Mouse (Mus musculus) C3H10T1/2 (cell line): ENCODE data around the gene Clps. TPM values are rescaled to one million over a fixed set of nuclear protein-coding genes. Genes with fewer than 3 reads are reported as not detected.

Experiments used
- polyA plus RNA-seq, 2 experiments: library from polyadenylated mRNA; unstranded; fragments of >200 nt; fragmentation: generic; extraction: Trizol; gene quantifications; one replicate each; pipeline ENCODE4 v1.2.1; 2012; ENCODE audit warnings: missing spikeins in 2 of 2

Clps gene
- polyA plus RNA-seq = not detected

GRCm38 (mm10) chr17:28560598-28560997, at the start of gene Clps:
Gene Clps (minus strand): TSS chr17:28560766.

DNA sequence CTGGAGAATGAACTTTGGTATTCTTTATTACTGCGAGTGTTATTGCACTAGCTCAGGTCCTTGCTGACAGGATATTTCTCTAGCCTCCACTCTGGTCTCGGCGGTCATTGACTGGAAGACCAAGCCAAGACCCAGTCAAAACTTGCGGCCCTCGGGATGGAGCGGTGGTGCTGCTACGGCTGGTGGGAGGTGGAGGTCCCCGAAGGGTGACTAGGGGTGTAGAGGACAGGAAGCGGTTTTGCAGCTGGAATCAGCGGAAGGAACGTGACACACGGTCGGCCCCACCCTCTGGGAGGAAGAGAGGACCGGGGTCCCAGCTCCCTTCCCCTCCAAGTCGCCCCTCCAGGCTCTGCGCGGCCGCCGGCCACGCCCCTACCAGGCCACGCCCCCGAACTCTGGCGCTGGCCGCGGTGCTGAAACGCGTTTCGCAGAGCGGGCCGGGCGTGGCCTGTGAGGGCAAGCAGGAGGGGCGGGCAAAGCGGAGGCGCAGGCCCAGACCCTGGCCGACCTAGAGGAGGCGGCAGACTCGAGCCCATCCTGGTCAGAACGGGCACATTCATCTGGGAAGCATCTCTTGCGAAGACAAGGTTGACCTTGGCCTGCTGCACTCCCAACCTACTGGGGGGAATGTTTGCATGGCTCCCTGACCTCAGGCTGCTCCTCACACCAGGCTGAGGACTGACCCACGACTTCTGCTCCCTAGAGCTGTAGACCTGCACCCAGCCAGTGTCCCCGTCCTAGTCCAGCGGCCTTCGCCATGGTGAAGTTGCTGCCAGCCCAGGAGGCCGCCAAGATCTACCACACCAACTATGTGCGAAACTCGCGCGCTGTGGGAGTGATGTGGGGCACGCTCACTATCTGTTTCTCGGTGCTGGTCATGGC, 14.9 kb upstream of the Clps start, which contains the start of gene Lhfpl5:
Gene Lhfpl5, plus strand, starts transcription at position 398 of the 882 bp plus-strand sequence.

DNA sequence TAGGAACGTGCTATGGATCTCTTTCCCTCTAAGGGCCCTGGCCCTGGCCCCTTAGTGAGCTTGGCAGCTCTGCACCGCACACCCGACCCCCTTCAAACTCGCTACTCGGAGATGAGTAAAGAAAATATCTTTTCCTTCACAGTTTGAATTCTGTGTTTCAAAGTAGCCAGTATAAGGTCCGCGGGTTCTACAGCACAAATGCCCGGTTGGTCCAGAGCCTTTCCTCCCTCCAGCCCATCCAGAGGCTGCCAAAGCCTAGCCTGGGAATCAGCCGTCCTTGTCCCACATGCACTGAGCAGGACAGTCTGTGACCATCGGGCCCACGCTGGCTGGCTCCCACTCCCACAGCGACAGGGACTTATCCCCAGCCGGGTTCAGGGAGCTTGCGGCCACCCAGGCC, 11.5 kb downstream of the Clps start, which contains the start of gene Clpsl2:
Gene Clpsl2, plus strand, starts transcription at position 301 of the 400 bp plus-strand sequence.

DNA sequence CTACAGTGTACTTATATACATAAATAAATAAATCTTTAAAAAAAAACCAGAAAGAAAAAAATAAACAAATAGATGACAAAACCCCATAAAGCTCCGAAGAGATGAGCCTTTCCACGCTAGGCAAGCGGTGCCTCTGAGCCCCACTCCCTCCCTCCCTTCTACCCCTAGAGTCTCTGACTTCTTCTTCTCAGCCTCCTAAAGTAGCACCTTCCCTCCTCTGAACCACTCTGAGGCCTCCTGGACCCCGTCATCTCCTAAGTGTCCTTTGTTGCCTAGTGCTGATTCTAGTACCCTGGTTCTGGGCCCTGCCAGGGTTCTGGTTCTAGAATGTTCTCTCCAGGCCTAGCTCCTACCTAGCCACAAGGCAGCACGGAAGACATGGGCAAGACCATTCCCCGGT, 30.1 kb downstream of the Clps start, which contains the start of gene Armc12:
Gene Armc12, plus strand, starts transcription at position 301 of the 400 bp plus-strand sequence.

DNA sequence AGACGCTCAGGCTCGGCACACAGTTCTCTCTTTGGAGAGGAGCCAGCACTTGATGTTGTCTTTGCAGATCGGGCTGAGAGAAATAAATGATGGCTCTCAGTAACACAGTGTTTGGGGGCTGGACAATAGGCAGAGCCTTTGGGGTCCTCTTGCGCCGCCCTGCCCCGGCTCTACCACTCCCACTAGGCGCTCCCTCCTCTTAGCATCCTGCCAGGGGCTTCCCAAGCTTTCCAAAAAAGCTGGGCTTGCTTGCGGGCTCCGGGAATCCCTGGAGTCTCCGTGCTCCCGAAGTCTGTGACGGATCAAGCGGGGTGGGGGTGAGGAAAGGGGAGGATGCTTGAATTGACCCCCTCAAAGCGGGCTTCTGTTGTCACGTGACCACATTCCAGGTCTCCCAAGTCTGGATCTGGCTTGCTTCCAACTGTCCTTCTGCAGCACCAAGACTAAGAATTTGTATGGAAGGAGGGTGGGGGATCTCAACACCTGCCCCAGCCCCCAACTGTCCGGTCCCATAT, 43.1 kb downstream of the Clps start, which contains the start of gene Fkbp5:
Gene Fkbp5, minus strand, starts transcription at position 87 of the 515 bp plus-strand sequence.

Other genes starting within 250 kb of the Clps start
- gene Fance, start 247.2 kb downstream of the Clps start, polyA plus RNA-seq = 10 to 100 TPM; 44.0 to 46.3 TPM
- gene Rpl10a, start 232.3 kb downstream of the Clps start, polyA plus RNA-seq = 1,000 to 10,000 TPM; 3,726 to 3,941 TPM
- gene Tead3, start 209.9 kb downstream of the Clps start, polyA plus RNA-seq = 10 to 100 TPM in 1 of 2 experiments, 1 to 10 TPM in 1; 7.0 to 33.0 TPM
- gene Tulp1, start 195.5 kb downstream of the Clps start, polyA plus RNA-seq = not detected
- 1 to 10 TPM; 4.0 to 4.6 TPM for gene Fkbp5, start 43.2 kb downstream of the Clps start, polyA plus RNA-seq
- not detected for gene Armc12, start 30.0 kb downstream of the Clps start, polyA plus RNA-seq
- gene Clpsl2, start 11.4 kb downstream of the Clps start, polyA plus RNA-seq = not detected
- under 1 TPM; 0.04 to 0.06 TPM for gene Lhfpl5, start 14.9 kb upstream of the Clps start, polyA plus RNA-seq
- gene Srpk1, start 61.9 kb upstream of the Clps start, polyA plus RNA-seq = 10 to 100 TPM; 10.3 to 19.5 TPM
- under 1 TPM in 1 of 2 experiments, not detected in 1; 0.42 TPM for gene Slc26a8, start 129.5 kb upstream of the Clps start, polyA plus RNA-seq
- 10 to 100 TPM; 11.2 to 33.1 TPM for gene Mapk14, start 130.6 kb upstream of the Clps start, polyA plus RNA-seq
- under 1 TPM in 1 of 2 experiments, not detected in 1; 0.20 TPM for gene AC170998.1, start 165.3 kb upstream of the Clps start, polyA plus RNA-seq
- gene Mapk13, start 208.5 kb upstream of the Clps start, polyA plus RNA-seq = under 1 TPM in 1 of 2 experiments, not detected in 1; 0.22 TPM
- 10 to 100 TPM in 1 of 2 experiments, 1 to 10 TPM in 1; 4.2 to 16.9 TPM for gene Brpf3, start 240.3 kb upstream of the Clps start, polyA plus RNA-seq